Mouse (Mus musculus) olfactory bulb, adult 2 months (tissue): ENCODE data around the gene Pkd1.

Source experiments
- CTCF ChIP-seq: fragments of 200-500 bp; IDR thresholded peaks from 2 replicates; pipeline ENCODE4 v1.5.1; 2012; ENCODE audit warnings: low read depth, mild to moderate bottlenecking, low read length, moderate library complexity; ENCODE audit not compliant: insufficient read depth
- POLR2A ChIP-seq: fragments of 200-500 bp; IDR thresholded peaks from 2 replicates; pipeline ENCODE4 v1.6.1; 2012; ENCODE audit warnings: mild to moderate bottlenecking, low read depth, low read length, moderate library complexity; ENCODE audit not compliant: insufficient read depth

GRCm38 (mm10) chr17:24600502-24600901 is 50.9 kb downstream of the Pkd1 start:
- TF ChIP-seq CTCF (no peak), POLR2A (no peak)
